Mouse (Mus musculus): ENCODE measurements around the gene Dennd1c.

GRCm38 (mm10) chr17:57059486-57059977 is 18.8 kb downstream of the Dennd1c start, which contains the start of gene Slc25a23:
- TF ChIP-seq CTCF (IDR thresholded peaks at IDR 0.05; ENCODE audit: control insufficient read depth, insufficient read depth, insufficient replicate concordance, low read depth, low read length) (no peak), POLR2A (IDR thresholded peaks at IDR 0.05; ENCODE audit: control insufficient read depth, low read depth, low read length) (no peak)

Data from testis, adult 2 months (tissue).